Mouse (Mus musculus) small intestine, adult 2 months (tissue): ENCODE results near the gene Ctsw. TPM values are rescaled to one million over a fixed set of nuclear protein-coding genes. Genes with fewer than 3 reads are reported as not detected.

ENCODE experiments used
- H3K27ac ChIP-seq: fragments of 200-500 bp; 2 replicates; pipeline ENCODE4 v1.5.1; 2012; ENCODE audit warnings: low read depth, low read length, control low read depth, inconsistent platforms; ENCODE audit not compliant: insufficient read depth
- H3K27me3 ChIP-seq: fragments of 200-500 bp; 2 replicates; pipeline ENCODE4 v1.6.1; 2012; ENCODE audit warnings: mild to moderate bottlenecking, moderate library complexity, low read length, inconsistent platforms; ENCODE audit not compliant: control insufficient read depth, insufficient read depth
- H3K36me3 ChIP-seq: fragments of 200-500 bp; 2 replicates; pipeline ENCODE4 v1.6.1; 2012; ENCODE audit warnings: mild to moderate bottlenecking, low read length, control low read depth, inconsistent platforms; ENCODE audit not compliant: control insufficient read depth, insufficient read depth
- H3K4me1 ChIP-seq: fragments of 200-500 bp; 2 replicates; pipeline ENCODE4 v1.6.1; 2012; ENCODE audit warnings: low read length, inconsistent platforms, mixed read lengths; ENCODE audit not compliant: control insufficient read depth, insufficient read depth, insufficient read length
- H3K4me3 ChIP-seq: fragments of 200-500 bp; 2 replicates; pipeline ENCODE4 v1.5.1; 2012; ENCODE audit warnings: low read depth, mild to moderate bottlenecking, control low read depth, inconsistent platforms, low read length, moderate library complexity
- CTCF ChIP-seq: fragments of 200-500 bp; IDR thresholded peaks from 2 replicates; pipeline ENCODE4 v1.5.1; 2012; ENCODE audit warnings: low read depth, mild to moderate bottlenecking, control low read depth, inconsistent platforms, low read length, moderate library complexity, mixed read lengths; ENCODE audit not compliant: insufficient replicate concordance, insufficient read length; ENCODE audit errors: extremely low read depth
- POLR2A ChIP-seq: fragments of 200-500 bp; IDR thresholded peaks from 2 replicates; pipeline ENCODE4 v1.6.1; 2012; ENCODE audit warnings: low read depth, mild to moderate bottlenecking, control low read depth, inconsistent platforms, low read length, moderate library complexity
- WGBS: fragments of 180-500 bp; shearing (Covaris S2); methylation state at CpG from one replicate; pipeline ENCODE4 v1.1.7; 2018; 5-methylcytosine and 5-hydroxymethylcytosine counted together
- polyA plus RNA-seq: library from polyadenylated mRNA; depleted of rRNA; stranded (reverse); fragments of >200 nt; gene quantifications from 2 replicates; pipeline ENCODE4 v1.2.3, GENCODE M21; 2012

Gene Ctsw
- polyA plus RNA-seq, 1 experiment = 10.2 TPM

- Histone ChIP-seq H3K36me3 (peaks cover 37% of the 10 kb centered on the region), H3K27ac (no peak overlapping the region), H3K4me1 (peaks cover 5% of the 10 kb centered on the region), H3K4me3 (no peak overlapping the region), H3K27me3 (no peaks in the 10 kb centered on the region)
- TF ChIP-seq POLR2A (no peak), CTCF (no peak)
- 86% methylated on average over 6 of the region's 6 CpGs for WGBS
These were observed 6.9 kb downstream of the Ctsw start for GRCm38 (mm10) chr19:5461411-5461810.

- H3K4me3 ChIP-seq = peak within 1 kb of the TSS; percentile 73
- peaks cover 29% of the 10 kb centered on the region for H3K36me3 ChIP-seq
- under 1% methylated on average over 32 of the region's 32 CpGs for WGBS
- H3K27ac ChIP-seq = peak within 1 kb of the TSS; percentile 44
- peak; percentile 79; the same call in 1 of the 2 replicates for TF ChIP-seq POLR2A
- no peak for TF ChIP-seq CTCF
- peaks cover 12% of the 10 kb centered on the region for H3K4me1 ChIP-seq
- no peaks in the 10 kb centered on the region for H3K27me3 ChIP-seq
These were observed 7.8 kb downstream of the Ctsw start, which contains the start of gene Fibp for GRCm38 (mm10) chr19:5460465-5460911. Gene Fibp, plus strand, starts transcription at chr19:5460615.

- Histone ChIP-seq H3K27me3 (no peaks in the 10 kb centered on the region), H3K4me3 (no peak overlapping the region), H3K4me1 (peaks cover 12% of the 10 kb centered on the region), H3K27ac (no peak overlapping the region), H3K36me3 (peaks cover 23% of the 10 kb centered on the region)
- TF ChIP-seq POLR2A (no peak), CTCF (no peak)
- WGBS = 25% methylated on average over 3 of the region's 3 CpGs
These were observed 8.4 kb downstream of the Ctsw start for GRCm38 (mm10) chr19:5459896-5460295.

- Histone ChIP-seq H3K4me1 (peaks cover 12% of the 10 kb centered on the region), H3K27me3 (no peaks in the 10 kb centered on the region), H3K4me3 (no peak overlapping the region), H3K27ac (no peak overlapping the region), H3K36me3 (peaks cover 15% of the 10 kb centered on the region)
- TF ChIP-seq POLR2A = no peak
- no peak for TF ChIP-seq CTCF
- WGBS = 53% methylated on average over 7 of the region's 7 CpGs
These were observed 9.3 kb downstream of the Ctsw start for GRCm38 (mm10) chr19:5459019-5459418.

- H3K27me3 ChIP-seq = no peaks in the 10 kb centered on the region
- H3K4me3 ChIP-seq = peak within 1 kb of the TSS; percentile 86
- 12% methylated on average over 14 of the region's 14 CpGs for WGBS
- peak within 1 kb of the TSS; percentile 76 for H3K27ac ChIP-seq
- peaks cover 12% of the 10 kb centered on the region for H3K4me1 ChIP-seq
- TF ChIP-seq CTCF (no peak), POLR2A (no peak)
- peaks cover 5% of the 10 kb centered on the region for H3K36me3 ChIP-seq
These were observed 10.4 kb downstream of the Ctsw start, which contains the start of gene Ccdc85b for GRCm38 (mm10) chr19:5457746-5458442. Gene Ccdc85b, minus strand, starts transcription at chr19:5457894.

- Histone ChIP-seq H3K27ac (peak overlapping the region; percentile 76), H3K27me3 (no peaks in the 10 kb centered on the region), H3K36me3 (no peaks in the 10 kb centered on the region), H3K4me1 (peaks cover 12% of the 10 kb centered on the region), H3K4me3 (peak overlapping the region; percentile 86)
- under 1% methylated on average over 70 of the region's 70 CpGs for WGBS
- TF ChIP-seq POLR2A (peak; percentile 86), CTCF (0 out of 2 replicates have a peak, but pooled peaks have one; percentile 3)
These were observed 11.2 kb downstream of the Ctsw start for GRCm38 (mm10) chr19:5456922-5457745.
